Comparison of ENCODE assay signal across 35 mouse cellular contexts in the genomic region with DNA sequence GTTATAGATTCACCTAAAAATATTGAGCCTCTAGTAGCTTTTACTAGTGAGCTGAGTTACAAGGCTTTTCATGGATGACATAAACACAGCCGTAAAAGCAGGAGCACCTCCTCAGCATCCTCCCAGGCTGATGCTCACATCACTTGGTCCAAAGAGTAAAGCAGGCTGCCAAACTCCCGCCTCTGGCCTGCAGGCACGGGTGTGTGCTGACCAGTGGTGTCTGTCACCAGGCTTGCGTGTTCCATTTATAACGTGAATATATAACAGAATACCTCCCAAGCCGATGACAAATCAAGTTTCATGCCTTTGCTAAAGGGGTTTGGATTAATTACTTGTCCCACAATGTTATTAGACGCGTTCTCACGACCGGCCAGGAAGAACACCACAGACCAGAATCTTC.
"Had no signal": no experiment of that assay in that cellular context is flagged by ENCODE, and none has a peak within 500 bp of the region (broad histone marks: within the 10 kb centered on the region; RNA-seq: fewer than 3 reads in every experiment).

No protein-coding gene starts in this region.

- H3K27ac ChIP-seq: heart, embryonic 10.5 days; heart, embryonic 13.5 days; heart, embryonic 15.5 days; hindbrain, embryonic 10.5 days; hindbrain, embryonic 12.5 days; hindbrain, embryonic 13.5 days; hindbrain, embryonic 14.5 days; hindbrain, embryonic 15.5 days; hindbrain, postnatal 0 days; intestine, embryonic 15.5 days; kidney, embryonic 15.5 days; kidney, postnatal 0 days; layer of hippocampus, adult 2 months; left cerebral cortex, adult 2 months had no signal

- H3K36me3 ChIP-seq: hindbrain, embryonic 10.5 days; hindbrain, embryonic 12.5 days; hindbrain, embryonic 15.5 days had no signal

- H3K4me2 ChIP-seq: heart, embryonic 12.5 days; heart, embryonic 13.5 days; heart, embryonic 15.5 days; hindbrain, embryonic 12.5 days; hindbrain, embryonic 13.5 days; hindbrain, embryonic 14.5 days; hindbrain, embryonic 15.5 days; intestine, embryonic 15.5 days; kidney, embryonic 15.5 days had no signal

- ATAC-seq: hindbrain, embryonic 16.5 days; hindbrain, postnatal 0 days; inflammation-experienced regulatory T-cells, adult 6 months; intestine, embryonic 15.5 days; intestine, embryonic 16.5 days; intestine, postnatal 0 days had no signal

- H3K4me3 ChIP-seq: heart, embryonic 10.5 days; heart, embryonic 12.5 days; heart, embryonic 13.5 days; heart, embryonic 15.5 days; hindbrain, embryonic 10.5 days; hindbrain, embryonic 12.5 days; hindbrain, embryonic 13.5 days; hindbrain, embryonic 15.5 days; intestine, embryonic 15.5 days; kidney, embryonic 15.5 days; layer of hippocampus, adult 2 months; left cerebral cortex, adult 2 months had no signal

- H3K9me3 ChIP-seq: heart, embryonic 10.5 days; heart, embryonic 12.5 days; heart, embryonic 13.5 days; heart, embryonic 15.5 days; hindbrain, embryonic 10.5 days; hindbrain, embryonic 12.5 days; hindbrain, embryonic 13.5 days; hindbrain, embryonic 15.5 days; intestine, embryonic 15.5 days; kidney, embryonic 15.5 days had no signal

- H3K27me3 ChIP-seq: heart, embryonic 12.5 days; heart, embryonic 13.5 days; heart, embryonic 15.5 days; hindbrain, embryonic 12.5 days; hindbrain, embryonic 13.5 days; hindbrain, embryonic 15.5 days; intestine, embryonic 15.5 days; kidney, embryonic 15.5 days had no signal

- DNase-seq: heart, postnatal 10 days; heart, postnatal 14 days; heart, postnatal 36 days; heart, postnatal 4 days; kidney, adult 11 months; kidney, adult 18-20 months; kidney, adult 2 months; kidney, adult 8-10 months; kidney, adult 9 months; kidney, postnatal 10 days; kidney, postnatal 14 days; kidney, postnatal 25 days; kidney, postnatal 36 days; kidney, postnatal 4 days; layer of hippocampus, adult 9-11 months; layer of hippocampus, postnatal 36 days had no signal

- H3K4me1 ChIP-seq: heart, embryonic 10.5 days; heart, embryonic 12.5 days; heart, embryonic 13.5 days; heart, embryonic 15.5 days; hindbrain, embryonic 10.5 days; hindbrain, embryonic 12.5 days; hindbrain, embryonic 13.5 days; hindbrain, embryonic 15.5 days; intestine, embryonic 15.5 days; kidney, embryonic 15.5 days had no signal

- H3K9ac ChIP-seq: heart, embryonic 12.5 days; heart, embryonic 13.5 days; heart, embryonic 15.5 days; hindbrain, embryonic 12.5 days; hindbrain, embryonic 13.5 days; hindbrain, embryonic 14.5 days; hindbrain, embryonic 15.5 days; intestine, embryonic 15.5 days; kidney, embryonic 15.5 days had no signal
